Mouse (Mus musculus) CD8-positive naive resting alpha-beta T cell, adult 2 months (primary cell): ENCODE results near the gene Itm2b.

ENCODE experiments used
- DNase-seq, 2 experiments: peaks; one replicate each; pipeline ENCODE4 v3.0.0; 2022; ENCODE audit warnings: low read depth in 2 of 2, low spot score in 2 of 2

Gene Itm2b

DNA sequence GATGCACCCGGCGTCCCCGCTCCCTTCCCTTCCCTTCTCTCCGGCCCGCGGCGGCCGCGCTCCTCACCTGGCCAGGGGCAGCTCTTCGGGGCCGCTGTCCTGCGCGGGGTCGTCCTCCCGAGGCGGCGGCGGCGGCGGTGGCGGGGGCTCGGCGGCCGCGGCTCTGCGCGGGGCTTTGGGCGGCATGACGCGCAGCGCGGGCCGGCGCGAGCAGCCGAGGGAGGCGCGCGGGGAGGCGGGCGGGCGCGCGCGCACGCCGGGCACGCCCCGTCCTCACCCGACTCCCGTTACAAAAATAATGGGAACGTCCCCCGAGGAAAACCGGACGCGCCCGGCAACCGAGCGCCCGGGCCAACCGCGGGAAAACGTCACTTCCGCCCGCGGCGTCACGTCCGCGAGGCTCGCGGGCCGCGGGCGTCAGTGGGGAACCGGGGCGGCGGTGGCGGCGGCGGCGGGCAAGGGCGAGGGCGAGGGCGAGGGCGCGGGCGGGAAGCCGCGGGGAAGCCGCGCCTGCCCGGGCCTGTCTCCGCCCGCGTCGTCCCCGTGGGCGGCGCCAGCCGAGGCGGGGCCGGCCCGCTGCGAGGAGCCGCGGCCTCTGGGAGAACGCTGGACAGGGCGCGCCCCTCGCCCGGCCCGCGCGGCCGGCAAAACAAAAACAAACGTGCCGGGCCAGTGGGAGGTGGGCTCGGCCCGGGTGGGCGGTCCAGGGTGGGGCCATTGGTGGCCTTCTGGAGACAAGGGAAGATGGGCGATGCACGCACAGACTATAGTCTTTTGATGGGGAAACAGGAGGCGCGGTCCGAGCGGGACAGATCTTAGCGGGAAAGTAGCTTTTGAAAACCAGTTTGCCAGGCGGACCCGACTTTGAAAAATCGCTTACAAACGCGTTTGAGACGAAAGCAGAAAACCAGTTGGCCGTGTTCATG is 59.4 kb downstream of the Itm2b start, which contains the start of gene Rb1:
Gene Rb1, minus strand, starts transcription at position 367 of the 926 bp plus-strand sequence.
- DNase-seq, result peak; percentile 62 to 65

DNA sequence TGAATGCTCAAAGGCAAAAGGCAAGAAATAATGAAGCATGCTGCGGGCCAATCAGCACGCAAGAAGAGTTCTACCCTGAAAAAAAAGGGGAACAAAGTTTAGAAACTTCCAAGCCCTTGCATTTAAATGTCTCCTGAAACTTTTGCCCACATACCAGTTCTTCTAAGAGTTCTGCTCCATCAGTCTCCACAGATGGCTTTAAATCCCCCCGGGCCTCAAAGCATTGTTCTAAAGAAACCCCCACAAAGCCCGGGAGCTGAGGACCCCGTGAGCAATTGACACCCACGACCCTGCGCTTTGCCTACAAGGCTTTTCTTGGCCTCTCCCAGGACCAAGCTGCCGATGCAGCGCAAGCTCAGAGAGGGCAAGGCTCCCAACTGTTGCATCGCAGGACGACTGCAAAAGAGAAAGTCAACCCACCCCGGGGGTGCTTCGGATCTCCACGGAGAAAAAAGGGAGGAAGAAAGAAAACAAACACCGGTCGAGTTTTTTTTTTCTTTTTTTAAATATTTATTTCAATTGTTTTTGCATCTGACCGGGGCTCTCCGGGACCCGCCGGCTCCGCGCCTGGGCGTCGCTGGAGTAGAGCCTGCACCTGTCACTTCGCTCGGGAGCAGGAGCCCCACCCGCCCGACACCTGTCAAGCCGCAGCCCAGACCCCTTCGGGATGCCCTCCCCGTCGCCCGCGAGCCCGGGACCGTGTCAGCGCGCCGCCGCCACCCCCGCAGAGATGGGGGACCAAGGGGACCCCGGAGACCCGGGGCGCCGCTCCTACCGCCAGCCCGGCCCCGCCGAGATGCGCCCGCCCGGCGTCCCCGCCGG is 60.2 kb downstream of the Itm2b start:
- DNase-seq, result peak; percentile 30 to 41

DNA sequence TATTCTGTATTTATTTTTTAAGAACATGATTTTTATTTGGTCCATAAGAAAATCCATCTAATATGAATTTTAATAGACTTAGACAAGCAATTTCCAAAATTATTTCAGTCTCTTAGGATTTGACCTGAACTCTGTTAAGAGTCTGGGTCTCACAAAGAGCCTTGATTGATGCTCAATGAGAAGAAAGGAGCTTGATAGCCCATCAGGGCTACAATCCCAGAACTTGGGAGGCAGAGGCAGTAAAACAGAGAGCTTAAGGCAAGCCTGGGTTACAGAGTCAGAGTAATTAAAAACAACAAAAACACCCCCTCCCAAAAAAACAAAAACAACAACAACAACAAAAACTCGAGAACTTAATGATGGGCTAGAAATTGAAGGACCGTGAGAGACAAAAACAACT is 61.1 kb downstream of the Itm2b start:
- DNase-seq, result no peak

DNA sequence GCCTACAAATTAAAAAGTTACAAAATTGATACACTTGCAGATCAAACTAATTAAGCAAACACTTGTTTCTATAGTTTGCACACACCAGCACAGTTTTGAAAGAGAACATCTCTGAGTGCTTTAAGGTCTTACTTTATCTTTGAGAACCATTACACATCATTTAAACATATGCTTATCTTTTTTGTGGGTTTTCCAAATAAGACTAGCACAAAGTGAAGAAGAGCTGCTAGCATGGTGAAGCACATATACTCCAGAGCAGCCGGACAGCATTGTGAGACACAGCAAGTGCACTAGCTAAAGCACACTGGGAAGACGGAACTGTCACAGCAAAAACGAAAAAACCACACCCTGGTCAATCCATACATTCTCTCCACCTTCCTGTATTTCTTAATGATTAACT is 62.9 kb downstream of the Itm2b start:
- no peak for DNase-seq

GRCm38 (mm10) chr14:73316933-73317332 is 68.2 kb downstream of the Itm2b start:
- DNase-seq, result no peak

- DNase-seq, result no peak
Measured at GRCm38 (mm10) chr14:73313864-73314263, 71.2 kb downstream of the Itm2b start.

DNA sequence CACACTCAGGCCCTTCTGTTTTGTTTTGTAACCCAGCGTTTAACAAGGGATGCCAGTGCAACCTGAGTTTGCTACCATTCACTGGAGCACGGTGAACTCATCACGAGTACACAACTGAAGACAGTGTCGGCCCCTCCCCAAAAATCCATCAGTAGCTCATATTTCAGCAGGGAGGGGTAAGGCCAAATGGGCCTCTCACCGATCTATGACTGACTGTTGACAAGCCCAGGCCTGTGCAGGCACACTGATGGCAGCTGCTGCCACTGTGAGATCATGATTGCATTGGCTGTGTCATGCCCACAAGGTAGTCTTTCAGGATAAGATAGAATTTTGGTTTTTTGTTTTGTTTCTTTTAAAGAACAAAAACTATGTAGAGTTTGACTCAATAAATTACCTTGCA is 71.7 kb downstream of the Itm2b start:
- DNase-seq, result no peak

DNA sequence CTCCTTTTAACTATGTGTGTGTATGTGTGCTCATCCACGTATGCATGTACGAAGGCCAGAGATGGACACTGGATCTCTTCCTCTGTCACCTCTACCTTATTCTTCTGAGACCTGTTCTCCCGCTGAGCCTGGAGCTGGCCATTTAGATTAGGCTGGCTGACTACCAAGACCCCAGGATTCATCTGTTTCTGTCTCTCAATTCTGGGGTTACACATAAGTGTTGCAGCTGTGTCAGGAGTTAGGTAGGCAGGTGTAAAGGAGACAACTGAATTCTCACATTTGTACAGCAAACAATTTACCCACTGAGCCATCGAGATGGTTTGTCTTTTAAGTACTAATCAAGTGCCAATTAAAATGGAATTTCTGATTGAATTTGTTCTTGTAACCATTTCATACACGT is 72.2 kb downstream of the Itm2b start:
- no peak for DNase-seq
